Mouse (Mus musculus) embryo, embryonic 10 days (tissue): ENCODE measurements around the gene Mfsd8.
A peak's percentile ranks its signal among the peaks of the same experiment; 100 is the strongest.
"Not testable (repeated sequence)": the region's sequence is repeated elsewhere in the genome, so short reads cannot be mapped to it uniquely, and the experiment has no call there.

Experiments used
- DNase-seq: peaks from one replicate; pipeline ENCODE4 v3.0.0-alpha.2; 2015; ENCODE audit warnings: low spot score

Mfsd8 gene

DNA sequence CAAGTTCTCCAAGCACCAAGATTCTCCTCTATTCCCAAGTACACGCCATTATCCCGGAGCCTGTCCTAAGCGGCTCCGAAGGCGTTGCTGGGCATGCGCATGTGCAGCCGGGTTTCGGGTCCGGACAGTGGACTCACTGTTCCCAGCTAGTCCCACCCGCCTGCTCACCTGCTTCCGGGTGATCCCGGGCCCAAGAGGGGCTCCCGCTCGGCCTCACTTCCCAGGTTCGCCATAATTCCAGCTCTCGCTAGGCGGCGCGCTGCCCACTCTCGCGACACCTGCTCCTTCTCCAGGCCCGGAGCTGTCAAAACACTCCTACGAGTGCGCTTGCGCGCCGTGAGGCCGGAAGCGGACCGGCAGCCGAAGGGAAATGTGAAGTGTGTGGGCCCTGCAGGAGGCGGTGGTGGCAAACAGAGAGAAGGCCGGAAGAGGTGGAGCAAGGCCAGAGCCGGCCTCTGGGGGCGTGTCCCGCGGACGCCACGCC, at the start of gene Mfsd8:
Mfsd8 (minus strand) TSS at position 414 of the 484 bp plus-strand sequence.
- peak; percentile 96 for DNase-seq

DNA sequence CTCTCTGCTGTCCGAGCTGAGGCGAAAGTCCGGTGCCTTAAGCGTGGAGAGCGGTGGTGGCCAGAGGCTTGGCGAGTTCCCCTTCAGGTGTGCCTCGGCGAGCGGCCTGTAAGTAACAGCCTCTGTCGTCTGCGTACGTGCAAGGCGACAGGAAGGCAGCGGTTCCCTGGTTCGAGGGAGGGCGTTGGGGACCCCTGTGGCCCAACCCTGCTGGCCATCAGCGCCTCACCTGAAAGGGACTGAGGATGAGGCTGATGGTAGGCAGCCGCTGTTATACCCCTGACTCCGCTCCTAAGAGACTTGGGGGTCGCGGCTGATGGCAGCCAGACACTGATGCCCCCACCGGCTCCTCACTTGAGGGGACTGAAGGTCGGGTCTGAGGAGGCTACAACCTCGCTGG, 47.6 kb upstream of the Mfsd8 start:
- peak; percentile 11 for DNase-seq

DNA sequence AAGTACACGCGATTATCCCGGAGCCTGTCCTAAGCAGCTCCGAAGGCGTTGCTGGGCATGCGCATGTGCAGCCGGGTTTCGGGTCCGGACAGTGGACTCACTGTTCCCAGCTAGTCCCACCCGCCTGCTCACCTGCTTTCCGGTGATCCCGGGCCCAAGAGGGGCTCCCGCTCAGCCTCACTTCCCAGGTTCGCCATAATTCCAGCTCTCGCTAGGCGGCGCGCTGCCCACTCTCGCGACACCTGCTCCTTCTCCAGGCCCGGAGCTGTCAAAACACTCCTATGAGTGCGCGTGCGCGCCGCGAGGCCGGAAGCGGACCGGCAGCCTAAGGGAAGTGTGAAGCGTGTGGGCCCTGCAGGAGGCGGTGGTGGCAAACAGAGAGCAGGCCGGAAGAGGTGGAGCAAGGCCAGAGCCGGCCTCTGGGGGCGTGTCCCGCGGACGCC, 47.2 kb upstream of the Mfsd8 start:
- peak; percentile 98 for DNase-seq

DNA sequence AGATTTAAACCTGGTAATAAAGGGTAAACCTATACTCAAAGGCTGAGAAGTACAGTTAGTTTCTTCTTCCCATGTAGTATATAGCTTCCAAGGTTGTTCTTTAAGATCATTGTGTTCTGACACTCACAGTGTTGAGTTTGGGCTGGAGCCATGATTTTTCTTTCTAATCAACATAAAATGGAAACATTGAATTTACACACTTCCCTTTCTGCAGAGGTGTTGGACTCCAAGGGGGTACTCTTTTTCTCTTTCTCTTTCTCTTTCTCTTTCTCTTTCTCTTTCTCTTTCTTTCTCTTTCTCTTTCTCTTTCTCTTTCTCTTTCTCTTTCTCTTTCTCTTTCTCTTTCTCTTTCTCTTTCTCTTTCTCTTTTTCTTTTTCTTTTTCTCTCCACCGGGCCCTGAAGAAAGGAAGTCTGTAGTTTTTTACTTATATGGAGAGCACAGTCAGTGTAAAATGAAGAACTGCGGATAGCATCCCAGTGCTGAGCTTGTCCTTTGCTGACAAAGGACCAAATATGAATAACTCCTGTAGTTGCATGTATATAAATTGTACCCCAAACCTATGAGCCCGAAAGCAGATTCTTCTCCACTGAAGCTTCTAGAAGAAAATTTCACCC, 6.5 kb upstream of the Mfsd8 start:
- DNase-seq: not testable (repeated sequence)

DNA sequence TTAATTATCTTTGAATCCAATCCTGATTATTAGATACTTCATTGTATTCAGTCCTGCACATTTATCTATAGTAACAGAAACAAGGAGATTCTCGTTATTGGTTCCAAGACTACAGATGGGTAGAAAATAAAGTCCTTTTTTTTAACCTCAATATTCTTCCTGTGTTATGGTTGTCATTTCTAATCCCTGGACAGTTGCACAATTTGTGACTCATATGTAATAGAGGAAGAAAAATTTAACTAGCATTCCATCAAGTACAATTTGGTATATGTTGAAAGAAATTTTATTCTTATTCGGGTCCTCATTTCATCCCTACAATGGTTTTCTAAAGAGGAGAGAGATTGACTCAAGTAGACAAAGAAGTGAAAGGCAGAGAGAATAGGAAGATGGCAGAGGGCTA, 1.2 kb upstream of the Mfsd8 start:
- DNase-seq: not testable (repeated sequence)

DNA sequence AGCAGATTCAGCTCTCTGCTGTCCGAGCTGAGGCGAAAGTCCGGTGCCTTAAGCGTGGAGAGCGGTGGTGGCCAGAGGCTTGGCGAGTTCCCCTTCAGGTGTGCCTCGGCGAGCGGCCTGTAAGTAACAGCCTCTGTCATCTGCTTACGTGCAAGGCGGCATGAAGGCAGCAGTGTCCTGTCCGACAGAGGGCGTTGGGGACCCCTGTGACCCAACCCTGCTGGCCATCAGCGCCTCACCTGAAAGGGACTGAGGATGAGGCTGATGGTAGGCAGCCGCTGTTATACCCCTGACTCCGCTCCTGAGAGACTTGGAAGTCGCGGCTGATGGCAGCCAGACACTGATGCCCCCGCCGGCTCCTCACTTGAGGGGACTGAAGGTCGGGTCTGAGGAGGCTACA, 332 bp upstream of the Mfsd8 start:
- peak; percentile 72 for DNase-seq

DNA sequence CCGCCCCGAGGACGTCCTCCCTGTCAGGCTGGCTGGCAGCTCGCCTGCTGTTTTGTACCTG, 101 bp upstream of the Mfsd8 start, which contains the start of gene Abhd18:
Abhd18 (plus strand) TSS at position 14 of the 61 bp plus-strand sequence.
- not testable (repeated sequence) for DNase-seq

DNA sequence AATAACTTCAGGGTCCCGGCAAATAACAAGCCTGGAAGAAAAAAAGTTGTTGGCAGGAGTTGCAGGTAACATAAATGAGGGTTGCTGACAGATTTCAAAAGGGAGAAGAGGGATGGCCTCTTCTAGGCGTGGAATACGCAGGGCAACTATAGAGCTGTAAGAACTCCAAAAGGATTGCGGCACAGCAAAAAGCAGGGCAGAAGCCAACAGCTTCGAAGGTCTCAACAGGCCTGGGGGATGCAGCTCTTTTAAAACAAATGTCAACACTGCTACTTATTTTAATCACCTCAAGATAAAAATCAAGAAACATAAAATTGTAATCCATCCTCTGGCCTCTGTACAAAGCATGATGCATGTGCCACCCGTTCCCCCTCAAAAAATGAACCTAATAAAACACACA, 1.2 kb downstream of the Mfsd8 start:
- not testable (repeated sequence) for DNase-seq

DNA sequence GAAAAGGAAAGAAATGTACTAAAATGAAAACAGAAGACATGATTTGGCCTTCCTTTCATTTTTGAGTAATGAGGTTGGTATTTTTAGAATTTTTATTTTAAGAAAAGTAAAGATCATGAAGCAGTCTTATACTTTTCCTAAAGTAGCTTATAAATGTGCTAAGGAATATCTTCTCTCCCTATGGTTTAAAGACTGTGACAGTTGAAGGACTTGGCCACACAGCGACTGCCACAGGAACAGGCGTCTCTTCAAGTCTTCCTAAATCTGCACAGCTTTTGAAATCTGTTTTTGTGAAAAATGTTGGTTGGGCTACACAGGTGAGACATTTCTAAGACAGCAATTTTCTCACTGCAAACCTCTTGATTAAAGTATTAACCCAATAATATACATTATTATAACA, 33.4 kb downstream of the Mfsd8 start:
- DNase-seq: no peak

DNA sequence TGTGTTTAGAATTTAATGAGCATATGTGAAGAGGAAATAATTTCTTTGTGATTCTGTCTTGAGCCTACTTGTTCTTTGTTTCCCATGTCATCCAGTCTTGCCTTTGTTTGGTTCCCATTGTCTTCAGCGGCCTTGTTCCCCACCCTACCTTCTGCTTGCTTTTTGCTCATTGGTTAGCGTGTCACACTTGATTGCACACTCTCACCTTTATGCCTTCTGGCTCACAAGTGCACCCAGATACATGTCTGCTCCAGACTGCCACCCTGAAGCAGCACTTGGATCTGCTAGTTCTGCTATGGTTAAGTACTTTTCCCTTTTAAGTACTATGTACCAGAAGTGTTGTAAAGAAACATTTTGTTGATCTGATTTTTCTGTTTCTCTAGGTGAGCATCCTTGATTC, 36.8 kb downstream of the Mfsd8 start:
- DNase-seq: no peak

DNA sequence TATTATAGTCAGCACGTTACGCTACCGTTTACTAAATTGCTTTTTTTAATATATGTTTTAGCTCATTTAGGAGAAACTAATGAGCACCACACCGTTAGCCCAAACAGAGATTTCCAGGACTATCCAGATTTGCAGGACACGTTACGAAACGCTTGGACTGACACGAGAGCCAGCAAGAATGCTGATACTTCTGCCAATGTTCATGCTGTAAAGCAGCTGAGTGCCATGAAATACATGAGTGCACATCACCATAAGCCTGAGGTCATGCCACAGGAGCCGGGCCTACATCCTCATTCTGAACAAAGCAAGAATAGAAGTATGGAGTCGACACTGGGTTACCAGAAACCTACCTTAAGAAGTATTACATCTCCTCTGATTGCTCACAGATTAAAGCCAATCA, 38.0 kb downstream of the Mfsd8 start:
- DNase-seq: no peak

DNA sequence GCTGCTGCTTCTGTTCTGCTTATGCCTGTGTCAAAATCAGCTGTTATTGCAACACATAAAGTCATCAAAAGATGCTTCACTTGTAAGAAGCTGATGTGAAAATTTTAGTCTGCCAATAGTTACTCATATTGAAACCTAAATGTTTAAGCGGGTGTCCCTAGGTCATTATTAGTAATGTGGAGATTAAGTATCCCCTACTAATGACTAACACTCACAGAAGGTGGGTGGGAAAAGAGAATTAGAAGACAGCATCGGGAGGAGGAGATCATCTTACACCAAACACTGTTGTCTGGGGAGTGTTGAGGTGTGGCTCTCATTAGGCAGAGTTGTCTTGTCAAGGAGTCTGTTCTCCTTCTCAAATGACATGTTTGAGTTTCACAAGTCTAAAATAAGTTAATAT, 39.8 kb downstream of the Mfsd8 start:
- DNase-seq: no peak

DNA sequence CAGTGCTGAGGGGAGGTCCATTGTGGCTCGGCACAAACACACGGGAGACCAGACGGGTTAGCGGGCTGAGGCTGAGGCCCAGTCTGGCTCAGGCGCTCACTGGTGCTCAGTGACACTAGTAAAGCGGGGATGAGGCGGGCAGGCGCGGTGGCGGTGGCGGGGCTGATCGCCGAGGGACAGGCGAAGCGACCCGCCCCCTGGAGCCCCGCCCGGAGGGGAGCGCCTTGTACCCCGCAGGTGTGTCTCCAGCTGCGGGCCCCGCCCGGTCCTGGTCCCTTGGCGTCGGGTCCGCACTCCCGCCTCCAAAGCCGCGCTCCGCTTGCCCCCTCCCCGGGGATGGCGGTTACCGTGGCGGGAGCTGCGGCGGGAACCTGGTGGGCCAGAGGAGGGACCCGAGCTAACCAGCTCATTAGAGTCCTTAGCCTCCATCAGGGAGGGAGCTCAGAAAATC, 46.3 kb downstream of the Mfsd8 start:
- DNase-seq: peak; percentile 59

DNA sequence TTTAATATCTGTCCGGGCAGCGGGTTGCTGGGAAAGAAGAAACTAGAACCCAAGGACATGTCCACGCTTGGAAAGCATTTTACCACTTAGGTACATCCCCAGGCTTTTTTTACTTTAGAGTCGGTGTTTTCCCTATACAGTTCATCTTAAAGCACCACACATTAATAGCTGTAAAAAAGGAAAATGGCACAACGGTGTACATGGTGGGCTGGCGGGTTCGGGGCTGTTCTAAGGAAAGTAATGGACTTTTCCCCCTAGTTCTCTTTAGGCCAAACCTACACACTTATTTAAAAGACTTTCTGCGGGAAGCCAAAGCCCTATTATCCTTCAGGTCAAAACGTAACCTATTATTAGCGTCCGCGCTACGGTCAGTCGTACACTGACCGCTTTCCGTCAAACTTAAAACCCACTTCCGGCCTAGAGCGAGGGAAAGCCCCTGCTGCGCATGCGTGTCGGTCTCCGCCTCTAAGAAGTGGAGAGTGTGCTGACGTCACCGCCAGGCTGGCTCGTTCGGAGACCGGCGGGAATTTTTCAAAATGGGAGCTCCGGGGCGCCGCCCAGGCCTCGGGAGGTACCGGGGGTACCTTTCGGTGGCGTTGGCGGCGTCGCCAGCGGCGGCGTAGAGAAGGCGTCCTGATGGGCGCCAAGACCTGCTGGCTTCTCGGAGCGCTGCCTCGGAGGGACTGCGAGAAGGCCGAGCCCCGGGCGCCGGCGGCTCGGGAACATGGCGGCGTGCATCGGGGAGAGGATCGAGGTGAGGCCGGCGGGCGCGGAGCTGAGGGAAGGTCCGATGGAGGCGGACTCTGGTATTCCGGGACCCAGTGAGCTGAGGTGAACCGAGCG, 46.9 kb downstream of the Mfsd8 start, which contains the start of gene Plk4:
Plk4 (plus strand) TSS at position 490 of the 843 bp plus-strand sequence.
- peak; percentile 100 for DNase-seq

DNA sequence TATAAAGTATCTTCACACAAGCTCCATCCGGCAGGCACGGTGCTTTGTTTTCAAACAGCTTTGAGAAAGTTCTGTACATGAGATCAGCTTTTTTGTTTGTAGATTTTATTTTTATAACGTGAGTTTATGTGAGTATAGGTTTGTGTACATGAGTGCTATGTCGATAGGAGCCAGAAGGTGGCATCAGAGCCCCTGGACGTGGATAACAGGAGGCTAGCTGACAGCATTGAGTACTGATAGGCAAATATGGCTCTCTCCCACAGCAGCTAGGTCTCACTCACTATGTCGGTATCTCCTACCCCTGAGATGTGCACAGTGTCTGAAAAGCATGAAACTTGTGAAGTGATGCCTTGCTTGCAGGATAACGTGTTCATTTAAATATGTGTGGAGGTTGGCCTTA, 48.2 kb downstream of the Mfsd8 start:
- DNase-seq: peak; percentile 71

DNA sequence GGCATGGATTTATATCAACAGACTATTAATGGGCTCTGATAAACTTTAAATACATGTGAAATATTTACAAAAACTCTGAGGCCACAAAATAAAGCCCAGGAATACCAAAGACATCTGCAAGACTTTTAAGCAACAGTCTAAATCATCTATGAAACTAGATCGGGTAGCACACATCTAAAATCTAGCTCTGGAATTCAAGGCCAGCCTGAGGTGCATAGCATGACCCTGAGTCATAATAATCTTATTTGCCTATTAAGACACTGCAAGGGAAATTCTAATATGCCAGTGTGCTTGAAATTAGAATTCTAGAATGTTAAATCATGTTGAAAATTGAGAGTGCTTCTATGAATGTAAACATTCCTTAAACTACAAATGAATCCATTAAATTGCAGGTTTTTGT, 48.6 kb downstream of the Mfsd8 start:
- DNase-seq: no peak

DNA sequence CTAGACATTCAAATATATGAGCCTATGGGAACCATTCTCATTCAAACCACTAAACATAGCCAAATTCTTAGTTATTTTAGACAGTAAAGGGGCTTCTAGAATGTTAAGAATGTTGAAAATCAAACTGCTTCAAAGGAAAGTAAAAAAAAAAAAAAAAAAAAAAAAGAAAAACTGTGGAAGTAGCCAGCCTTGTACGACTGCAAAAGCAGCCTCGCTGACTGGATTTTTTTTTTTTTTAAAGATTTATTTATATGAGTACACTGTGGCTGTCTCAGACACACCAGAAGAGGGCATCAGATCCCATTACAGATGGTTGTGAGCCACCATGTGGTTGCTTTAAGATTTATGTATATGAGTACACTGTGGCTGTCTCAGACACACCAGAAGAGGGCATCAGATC, 52.9 kb downstream of the Mfsd8 start:
- no peak for DNase-seq
